Mouse (Mus musculus) splenic B cell, adult 2 months (primary cell): Measurements from ENCODE around the gene Shisa9.
"Not testable (repeated sequence)": the region's sequence is repeated elsewhere in the genome, so short reads cannot be mapped to it uniquely, and the experiment has no call there.

ENCODE experiments used
- DNase-seq: peaks from one replicate; pipeline ENCODE4 v3.0.0-alpha.2; 2011; ENCODE audit warnings: low read depth, low spot score
- H3K27me3 ChIP-seq: 2 replicates; pipeline ENCODE4 v1.6.1; 2012; ENCODE audit warnings: mild to moderate bottlenecking, low read length, moderate library complexity, mixed read lengths; ENCODE audit not compliant: control insufficient read depth, poor library complexity, insufficient read depth, severe bottlenecking
- H3K36me3 ChIP-seq: 2 replicates; pipeline ENCODE4 v1.6.1; 2012; ENCODE audit warnings: mild to moderate bottlenecking, low read length, moderate library complexity, mixed read lengths; ENCODE audit not compliant: control insufficient read depth, poor library complexity, insufficient read depth, severe bottlenecking

Gene Shisa9

GRCm38 (mm10) chr16:11983616-11984270 lies at the start of gene Shisa9:
Gene Shisa9, plus strand, starts transcription at chr16:11984113.
- Histone ChIP-seq H3K36me3 (no peaks in the 10 kb centered on the region), H3K27me3 (no peaks in the 10 kb centered on the region)
- no peak for DNase-seq

- Histone ChIP-seq H3K36me3 (no peaks in the 10 kb centered on the region), H3K27me3 (no peaks in the 10 kb centered on the region)
- DNase-seq = peak; percentile 74
Observed at GRCm38 (mm10) chr16:11940477-11940876, 43.4 kb upstream of the Shisa9 start.

- Histone ChIP-seq H3K36me3 (no peaks in the 10 kb centered on the region), H3K27me3 (no peaks in the 10 kb centered on the region)
- DNase-seq = no peak
Observed at GRCm38 (mm10) chr16:11960691-11961090, 23.2 kb upstream of the Shisa9 start.

GRCm38 (mm10) chr16:11966041-11966440 lies 17.9 kb upstream of the Shisa9 start:
- DNase-seq = no peak
- Histone ChIP-seq H3K36me3 (no peaks in the 10 kb centered on the region), H3K27me3 (no peaks in the 10 kb centered on the region)

GRCm38 (mm10) chr16:11966810-11967209 lies 17.1 kb upstream of the Shisa9 start:
- DNase-seq = not testable (repeated sequence)

GRCm38 (mm10) chr16:11967579-11967978 lies 16.3 kb upstream of the Shisa9 start:
- DNase-seq = no peak
- H3K27me3 ChIP-seq = no peaks in the 10 kb centered on the region
- H3K36me3 ChIP-seq = no peaks in the 10 kb centered on the region

More at GRCm38 (mm10) chr16:11966810-11967209, 17.1 kb upstream of the Shisa9 start:
- H3K36me3 ChIP-seq, H3K27me3 ChIP-seq: not testable (repeated sequence)

GRCm38 (mm10) chr16:11973707-11974106 lies 10.2 kb upstream of the Shisa9 start:
- DNase-seq = no peak
- no peaks in the 10 kb centered on the region for H3K27me3 ChIP-seq
- H3K36me3 ChIP-seq = no peaks in the 10 kb centered on the region

GRCm38 (mm10) chr16:11976737-11977136 lies 7.2 kb upstream of the Shisa9 start:
- DNase-seq = no peak
- H3K27me3 ChIP-seq = no peaks in the 10 kb centered on the region
- no peaks in the 10 kb centered on the region for H3K36me3 ChIP-seq

- no peak for DNase-seq
- Histone ChIP-seq H3K27me3 (no peaks in the 10 kb centered on the region), H3K36me3 (no peaks in the 10 kb centered on the region)
Observed at GRCm38 (mm10) chr16:11980764-11981163, 3.1 kb upstream of the Shisa9 start.

- no peaks in the 10 kb centered on the region for H3K36me3 ChIP-seq
- DNase-seq = no peak
Observed at GRCm38 (mm10) chr16:11983106-11983615, 752 bp upstream of the Shisa9 start.

GRCm38 (mm10) chr16:11984271-11984791 lies 418 bp downstream of the Shisa9 start:
- H3K27me3 ChIP-seq = no peaks in the 10 kb centered on the region
- DNase-seq = no peak
- no peaks in the 10 kb centered on the region for H3K36me3 ChIP-seq

More at GRCm38 (mm10) chr16:11983106-11983615, 752 bp upstream of the Shisa9 start:
- H3K27me3 ChIP-seq = no peaks in the 10 kb centered on the region

- no peak for DNase-seq
- Histone ChIP-seq H3K36me3 (no peaks in the 10 kb centered on the region), H3K27me3 (no peaks in the 10 kb centered on the region)
Observed at GRCm38 (mm10) chr16:11987056-11987455, 3.1 kb downstream of the Shisa9 start.

- DNase-seq = no peak
- Histone ChIP-seq H3K27me3 (no peaks in the 10 kb centered on the region), H3K36me3 (no peaks in the 10 kb centered on the region)
Observed at GRCm38 (mm10) chr16:12005177-12005576, 21.3 kb downstream of the Shisa9 start.

GRCm38 (mm10) chr16:12010136-12010535 lies 26.2 kb downstream of the Shisa9 start:
- DNase-seq = no peak
- H3K36me3 ChIP-seq = no peaks in the 10 kb centered on the region
- H3K27me3 ChIP-seq = no peaks in the 10 kb centered on the region

GRCm38 (mm10) chr16:12012747-12013146 lies 28.8 kb downstream of the Shisa9 start:
- Histone ChIP-seq H3K36me3 (no peaks in the 10 kb centered on the region), H3K27me3 (no peaks in the 10 kb centered on the region)
- DNase-seq = no peak
